Mouse (Mus musculus): ENCODE data around the gene Rgs7. TPM values are rescaled to one million over a fixed set of nuclear protein-coding genes. Genes with fewer than 3 reads are reported as not detected.

The Rgs7 gene
- polyA plus RNA-seq (2012; rRNA removed) = 1.8 and 2.1 TPM in 2 replicates

GRCm38 (mm10) chr1:175491861-175492682 is at the start of gene Rgs7:
Gene Rgs7, minus strand, starts transcription at chr1:175492500.
- no peak for DNase-seq (ENCODE audit: low read depth)

GRCm38 (mm10) chr1:175540700-175541099 is 48.4 kb upstream of the Rgs7 start:
- no peak for DNase-seq (ENCODE audit: low read depth)

- no peak for DNase-seq (ENCODE audit: low read depth)
These were observed 45.0 kb upstream of the Rgs7 start for GRCm38 (mm10) chr1:175537321-175537720.

GRCm38 (mm10) chr1:175529858-175530257 is 37.6 kb upstream of the Rgs7 start:
- no peak for DNase-seq (ENCODE audit: low read depth)

GRCm38 (mm10) chr1:175524626-175525294 is 32.5 kb upstream of the Rgs7 start:
- no peak for DNase-seq (ENCODE audit: low read depth)

DNA sequence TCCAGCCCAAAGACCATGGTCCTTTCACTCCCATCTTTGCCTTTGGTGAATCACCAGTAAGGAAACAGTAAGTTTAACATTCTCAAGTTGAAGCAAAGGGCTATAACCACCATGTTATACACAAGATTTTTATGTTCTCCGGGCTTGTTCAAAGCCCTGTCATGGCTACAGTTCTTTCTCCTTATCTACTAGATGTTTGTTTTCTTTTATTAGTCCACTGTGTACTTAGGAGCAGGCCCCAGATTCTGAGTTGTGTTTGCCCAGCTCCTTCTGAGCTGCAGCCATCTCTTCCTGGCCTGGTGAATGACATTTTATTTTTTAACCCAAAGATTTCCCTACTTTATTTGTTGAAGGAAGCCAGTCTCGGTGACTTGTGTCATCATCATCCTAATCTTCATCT is 31.3 kb upstream of the Rgs7 start:
- DNase-seq (ENCODE audit: low read depth) = no peak

DNA sequence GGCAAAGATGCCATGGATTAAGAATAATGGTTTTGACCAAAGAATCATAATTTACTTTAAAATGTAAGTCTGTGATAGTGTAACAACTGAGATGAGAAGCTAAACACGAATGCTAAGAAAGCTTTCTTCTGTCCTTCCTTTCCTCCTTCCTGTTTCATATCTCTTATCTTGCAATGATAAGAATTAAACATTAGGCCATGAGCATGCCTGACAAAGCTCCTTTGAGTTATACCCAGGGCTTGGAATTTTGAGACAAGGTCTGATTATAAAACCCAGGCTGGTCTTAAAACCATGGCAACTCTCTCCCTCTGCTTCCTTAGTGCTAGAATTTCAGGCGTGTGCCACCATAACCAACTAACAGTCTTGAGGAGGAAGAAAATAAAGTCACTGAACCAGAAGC is 22.2 kb upstream of the Rgs7 start:
- no peak for DNase-seq (ENCODE audit: low read depth)

GRCm38 (mm10) chr1:175512173-175512572 is 19.9 kb upstream of the Rgs7 start:
- no peak for DNase-seq (ENCODE audit: low read depth)

DNA sequence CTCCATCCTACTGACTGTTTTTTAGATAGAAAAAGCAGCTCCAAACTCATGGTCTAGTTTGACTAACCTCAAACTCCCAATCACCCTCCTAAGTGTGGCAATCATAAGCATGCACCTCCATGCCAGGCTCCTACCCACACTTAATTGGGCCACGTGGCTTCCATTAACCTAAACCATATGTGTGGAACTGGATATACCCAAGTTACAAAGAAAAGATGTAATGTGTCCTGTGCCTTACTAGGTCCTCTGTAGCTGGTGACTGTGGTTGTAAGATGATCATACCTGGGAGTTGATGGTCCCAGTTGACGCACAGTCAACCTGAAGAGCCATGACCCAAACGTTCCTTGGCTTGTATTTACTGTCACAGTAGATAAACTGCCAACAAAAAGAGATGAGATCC is 17.7 kb upstream of the Rgs7 start:
- DNase-seq (ENCODE audit: low read depth) = no peak

DNA sequence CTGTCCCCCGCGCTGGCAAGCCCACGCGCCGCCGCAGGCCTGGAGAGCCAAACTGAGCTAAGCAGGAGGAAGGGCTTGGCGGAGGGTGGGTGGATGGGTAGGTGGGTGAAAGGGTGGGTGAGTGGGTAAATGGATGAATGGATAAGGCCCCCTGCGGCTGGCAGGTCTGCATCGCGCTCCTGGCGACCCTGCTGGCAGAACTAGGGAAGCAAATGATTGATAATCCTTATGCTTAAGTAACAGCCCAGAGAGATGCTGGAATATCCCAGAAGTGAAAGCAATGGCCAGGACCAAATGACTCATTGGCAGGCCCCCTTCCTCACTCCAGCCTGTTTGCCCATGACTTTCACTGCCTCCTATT is 363 bp upstream of the Rgs7 start:
- no peak for DNase-seq (ENCODE audit: low read depth)

GRCm38 (mm10) chr1:175491511-175491860 is 814 bp downstream of the Rgs7 start:
- no peak for DNase-seq (ENCODE audit: low read depth)

- no peak for DNase-seq (ENCODE audit: low read depth)
These were observed 7.2 kb downstream of the Rgs7 start for GRCm38 (mm10) chr1:175485109-175485508.

- no peak for DNase-seq (ENCODE audit: low read depth)
These were observed 19.2 kb downstream of the Rgs7 start for GRCm38 (mm10) chr1:175473060-175473459.

- no peak for DNase-seq (ENCODE audit: low read depth)
These were observed 23.1 kb downstream of the Rgs7 start for GRCm38 (mm10) chr1:175469087-175469788.

DNA sequence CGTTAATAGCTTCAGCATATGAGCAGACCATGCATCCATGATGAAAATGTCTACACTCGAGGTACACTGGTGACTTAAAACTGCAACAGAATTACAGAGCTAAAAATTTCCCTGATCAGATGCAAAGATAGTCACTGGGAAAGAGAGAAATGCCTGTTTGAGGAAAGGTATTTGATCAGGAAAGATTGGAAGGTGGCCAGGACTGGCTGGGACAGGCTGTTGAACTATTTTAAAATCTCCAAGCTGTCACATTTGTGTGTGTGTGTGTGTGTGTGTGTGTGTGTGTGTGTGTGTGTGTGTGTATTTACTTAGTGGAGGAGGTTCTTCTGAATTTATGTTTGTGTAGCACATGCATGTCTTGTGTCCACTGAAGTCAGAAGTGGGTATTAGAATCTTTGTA is 27.7 kb downstream of the Rgs7 start:
- DNase-seq (ENCODE audit: low read depth) = no peak

DNA sequence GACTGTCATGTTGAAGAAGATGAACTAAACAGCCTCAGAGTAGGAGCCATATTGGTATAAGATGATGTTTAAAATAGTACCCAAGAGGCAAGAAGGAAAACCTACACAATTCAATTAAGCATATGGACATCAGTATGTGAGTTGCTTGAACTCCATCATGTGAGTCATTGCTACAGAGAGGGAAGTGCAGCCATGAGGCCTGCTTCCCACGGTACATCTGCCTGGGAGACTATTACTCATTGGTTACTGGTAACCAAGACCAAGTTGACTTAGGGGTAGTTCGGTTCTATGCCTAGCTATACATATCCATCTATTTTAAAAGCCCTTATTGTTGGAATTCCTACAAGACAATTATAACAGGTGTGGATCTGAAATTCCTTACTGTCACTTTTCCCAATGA is 29.9 kb downstream of the Rgs7 start:
- no peak for DNase-seq (ENCODE audit: low read depth)

GRCm38 (mm10) chr1:175454041-175454636 is 38.2 kb downstream of the Rgs7 start:
- DNase-seq (ENCODE audit: low read depth) = no peak

- no peak for DNase-seq (ENCODE audit: low read depth)
These were observed 44.3 kb downstream of the Rgs7 start for GRCm38 (mm10) chr1:175448017-175448416.

DNA sequence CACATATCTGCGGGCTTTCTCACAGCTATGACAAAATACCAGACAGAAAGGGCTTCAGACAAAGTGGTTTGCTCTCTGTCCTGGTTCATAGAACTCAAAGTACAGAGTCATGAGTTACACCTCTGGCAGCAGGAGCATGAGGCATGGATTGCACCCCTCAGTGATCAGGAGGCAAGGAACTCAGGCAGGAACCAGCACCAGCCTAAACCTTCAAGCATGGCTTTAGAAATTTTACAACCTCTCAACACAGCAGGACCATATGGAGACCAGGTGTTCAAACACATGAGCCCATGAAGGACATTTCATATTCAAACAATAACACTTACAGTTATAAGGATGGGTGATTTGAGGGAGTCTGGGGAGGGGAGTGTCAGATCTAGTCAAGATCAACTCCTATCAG is 49.4 kb downstream of the Rgs7 start:
- no peak for DNase-seq (ENCODE audit: low read depth)

DNA sequence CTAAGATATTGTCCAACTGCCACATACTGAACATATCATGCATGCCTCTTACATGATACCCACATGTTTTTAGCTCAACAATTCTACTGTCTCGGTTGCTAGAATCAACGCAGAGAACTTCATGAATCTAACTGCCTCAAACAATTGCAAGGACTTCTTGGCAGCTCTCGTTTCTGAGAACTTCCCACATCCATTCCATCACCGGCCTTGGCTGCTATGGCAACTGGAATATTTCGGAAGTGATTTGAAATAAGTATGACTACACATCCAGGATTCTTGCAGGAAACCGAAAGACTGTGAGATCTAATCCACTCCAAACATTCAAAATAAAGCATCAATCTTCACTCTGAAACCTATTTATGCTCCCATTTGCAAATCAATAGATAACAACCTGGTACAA is 50.3 kb downstream of the Rgs7 start:
- DNase-seq (ENCODE audit: low read depth) = no peak

GRCm38 (mm10) chr1:175433622-175434204 is 58.6 kb downstream of the Rgs7 start:
- DNase-seq (ENCODE audit: low read depth) = no peak

- DNase-seq (ENCODE audit: low read depth) = no peak
These were observed 59.2 kb downstream of the Rgs7 start for GRCm38 (mm10) chr1:175433128-175433527.
